Mouse (Mus musculus): ENCODE results near the gene Lonrf2. TPM values are rescaled to one million over a fixed set of nuclear protein-coding genes. Genes with fewer than 3 reads are reported as not detected.

Gene Lonrf2
- 45.9 and 47.1 TPM in 2 replicates for polyA plus RNA-seq (2012; rRNA removed)

GRCm38 (mm10) chr1:38836477-38836872 lies at the start of gene Lonrf2:
Gene Lonrf2, minus strand, starts transcription at chr1:38836711.

Other genes starting within 250 kb of the Lonrf2 start
- 39.5 and 40.2 TPM in 2 replicates for gene Aff3, start 171.8 kb downstream of the Lonrf2 start, polyA plus RNA-seq (2012; rRNA removed)
- 26.8 and 27.3 TPM in 2 replicates for gene Chst10, start 61.5 kb upstream of the Lonrf2 start, polyA plus RNA-seq (2012; rRNA removed)
- gene Nms, start 102.4 kb upstream of the Lonrf2 start, polyA plus RNA-seq (2012; rRNA removed) = 0.40 and 0.66 TPM in 2 replicates
- gene Pdcl3, start 148.9 kb upstream of the Lonrf2 start, polyA plus RNA-seq (2012; rRNA removed) = 97.1 and 109 TPM in 2 replicates

Data from central nervous system, embryonic 14 days (tissue).